Mouse (Mus musculus) liver, embryonic 18 days (tissue): ENCODE measurements around the gene Osgin1. TPM values are rescaled to one million over a fixed set of nuclear protein-coding genes. Genes with fewer than 3 reads are reported as not detected.

ENCODE experiments used
- polyA plus RNA-seq: library from polyadenylated mRNA; depleted of rRNA; stranded (reverse); fragments of >200 nt; gene quantifications from 2 replicates; pipeline ENCODE4 v1.2.3, GENCODE M21; 2012; rRNA removed

Gene Osgin1
- 97.9 and 110 TPM in 2 replicates for polyA plus RNA-seq

GRCm38 (mm10) chr8:119433582-119434174, at the start of gene Osgin1:
Gene Osgin1 (plus strand): TSS chr8:119434124.

GRCm38 (mm10) chr8:119394524-119395026, 39.3 kb upstream of the Osgin1 start, which contains the start of gene Mlycd:
Gene Mlycd (plus strand): TSS chr8:119394878.

GRCm38 (mm10) chr8:119446211-119446989, 12.5 kb downstream of the Osgin1 start, which contains the start of gene Necab2:
Gene Necab2 (plus strand): TSS chr8:119446719.

Other genes with a start within 250 kb of the Osgin1 start
- 71.0 and 71.2 TPM in 2 replicates for gene Hsbp1, start 89.6 kb upstream of the Osgin1 start, polyA plus RNA-seq
- 20.1 and 21.0 TPM in 2 replicates for gene Mlycd, start 39.2 kb upstream of the Osgin1 start, polyA plus RNA-seq
- 0.08 and 0.13 TPM in 2 replicates for gene Necab2, start 12.6 kb downstream of the Osgin1 start, polyA plus RNA-seq
- gene Slc38a8, start 67.6 kb downstream of the Osgin1 start, polyA plus RNA-seq, result 0.02 TPM in 2 replicates
- 29.0 and 31.0 TPM in 2 replicates for gene Mbtps1, start 124.6 kb downstream of the Osgin1 start, polyA plus RNA-seq
- 7.0 and 8.1 TPM in 2 replicates for gene Hsdl1, start 141.1 kb downstream of the Osgin1 start, polyA plus RNA-seq
- 0.01 and 0.06 TPM in 2 replicates for gene Dnaaf1, start 141.1 kb downstream of the Osgin1 start, polyA plus RNA-seq
- 3.9 and 4.3 TPM in 2 replicates for gene Taf1c, start 171.1 kb downstream of the Osgin1 start, polyA plus RNA-seq
- not detected in 2 replicates for gene Adad2, start 178.6 kb downstream of the Osgin1 start, polyA plus RNA-seq
- 0.01 TPM in 1 of 2 replicates, not detected in the other for gene Kcng4, start 201.6 kb downstream of the Osgin1 start, polyA plus RNA-seq
- 3.5 and 4.1 TPM in 2 replicates for gene Wfdc1, start 232.2 kb downstream of the Osgin1 start, polyA plus RNA-seq